In the genomic region with DNA sequence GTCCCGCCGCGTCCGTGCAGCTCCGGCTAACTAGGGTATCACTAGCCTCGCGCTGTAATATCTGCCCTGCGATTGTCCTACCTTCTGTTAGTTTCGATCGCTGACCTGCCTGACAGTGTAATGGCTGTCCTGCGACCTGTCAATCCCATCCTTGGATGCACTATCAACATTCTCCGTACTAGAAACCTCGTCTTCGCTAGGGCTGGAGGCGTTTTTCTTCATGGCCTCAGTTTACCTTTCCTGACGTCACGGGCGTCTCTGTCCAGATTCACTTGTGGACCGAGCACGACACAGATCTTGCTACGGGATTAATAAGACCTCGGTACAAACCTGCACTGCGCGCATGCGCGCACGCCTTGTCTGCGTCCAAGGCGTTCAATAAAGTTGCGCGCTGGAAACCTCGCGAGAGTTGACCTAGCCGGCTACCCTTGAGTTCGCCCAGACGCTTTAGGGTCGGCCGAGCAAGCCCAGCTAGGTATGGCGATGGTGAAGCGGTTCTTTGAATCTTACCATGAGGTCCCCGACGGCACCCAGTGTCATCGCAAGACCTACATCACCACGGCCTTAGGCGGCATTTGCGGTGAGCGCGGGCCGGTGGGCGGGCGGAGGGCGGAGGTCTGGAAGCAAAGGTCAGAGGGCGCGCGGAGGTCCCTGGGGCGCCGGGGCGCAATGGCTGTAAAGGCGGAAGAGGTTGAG, we compare ENCODE assay signal across 8 mouse cellular contexts. TPM values are rescaled to one million over a fixed set of nuclear protein-coding genes. Genes with fewer than 3 reads are reported as not detected.
DNase-seq lines count a peak whose midpoint lies in the region; ATAC-seq lines count a peak whose summit lies in the region.

Gene Ndufa11 (plus strand): TSS at position 405 of the 696 bp plus-strand sequence.
Gene Vmac (minus strand): TSS at position 660 of the 696 bp plus-strand sequence.

- peak within 1 kb of the TSS; percentile 71 to 78 for H3K27ac ChIP-seq in heart, embryonic 14.5 days (replicated peaks in 1 of 2; ENCODE audit: control insufficient read depth in 1 of 2, insufficient read depth in 1 of 2, low read depth in 2 of 2, low read length in 2 of 2)
- H3K27ac ChIP-seq in liver, embryonic 13.5 days, result peak within 1 kb of the TSS; percentile 85
- H3K27ac ChIP-seq in stomach, embryonic 16.5 days (ENCODE audit: low read length), result peak within 1 kb of the TSS; percentile 88

- WGBS in heart, embryonic 14.5 days, result under 1% methylated on average over 59 of the region's 59 CpGs
- WGBS in liver, embryonic 13.5 days (ENCODE audit: insufficient replicate concordance), result under 1% methylated on average over 59 of the region's 59 CpGs
- WGBS in stomach, embryonic 16.5 days, result under 1% methylated on average over 59 of the region's 59 CpGs

- H3K9ac ChIP-seq in heart, embryonic 14.5 days (ENCODE audit: low read length), result peak within 1 kb of the TSS; percentile 91
- H3K9ac ChIP-seq in liver, embryonic 13.5 days, result peak within 1 kb of the TSS; percentile 89
- peak within 1 kb of the TSS; percentile 92 for H3K9ac ChIP-seq in stomach, embryonic 16.5 days (ENCODE audit: low read length)

- peak; percentile 97 for DNase-seq in c-Kit-negative CD71-positive TER-119-positive erythroid progenitor cells, embryonic 14.5 days (ENCODE audit: low read depth, low spot score)
- peak; percentile 96 for DNase-seq in fibroblast of lung, adult 2 months (ENCODE audit: low read depth)
- peak; percentile 99 for DNase-seq in kidney, postnatal 14 days
- peak; percentile 89 for DNase-seq in liver, embryonic 13.5 days
- peak; percentile 99 for DNase-seq in neural tube, embryonic 10.5 days (ENCODE audit: extremely low spot score, low spot score)

- H3K9me3 ChIP-seq in heart, embryonic 14.5 days (ENCODE audit: control insufficient read depth, low read length), result no peaks in the 10 kb centered on the region
- H3K9me3 ChIP-seq in liver, embryonic 13.5 days (replicated peaks), result no peaks in the 10 kb centered on the region
- no peaks in the 10 kb centered on the region for H3K9me3 ChIP-seq in stomach, embryonic 16.5 days (replicated peaks; ENCODE audit: control insufficient read depth, low read length)

- peak; percentile 53 for ATAC-seq in CD4-positive, CD25-positive, alpha-beta regulatory T cell, adult 4 months
- ATAC-seq in heart, embryonic 14.5 days (ENCODE audit: insufficient number of reproducible peaks, insufficient read depth, low FRiP score, low read depth), result peak; percentile 68
- ATAC-seq in liver, embryonic 13.5 days (ENCODE audit: low read depth), result peak; percentile 74
- peak; percentile 71 for ATAC-seq in stomach, embryonic 16.5 days (ENCODE audit: insufficient read depth, low FRiP score)

- H3K4me3 ChIP-seq in heart, embryonic 14.5 days (ENCODE audit: control insufficient read depth in 1 of 2, insufficient read depth in 1 of 2, low read depth in 1 of 2, low read length in 2 of 2), result peak within 1 kb of the TSS; percentile 73
- H3K4me3 ChIP-seq in liver, embryonic 13.5 days (replicated peaks), result peak within 1 kb of the TSS; percentile 87
- peak within 1 kb of the TSS; percentile 93 for H3K4me3 ChIP-seq in stomach, embryonic 16.5 days (replicated peaks; ENCODE audit: low read length)

- peak within 1 kb of the TSS; percentile 81 for H3K4me2 ChIP-seq in heart, embryonic 14.5 days (ENCODE audit: low read length)
- peak within 1 kb of the TSS; percentile 96 for H3K4me2 ChIP-seq in liver, embryonic 13.5 days
- peak within 1 kb of the TSS; percentile 57 for H3K4me2 ChIP-seq in stomach, embryonic 16.5 days (ENCODE audit: low read depth, low read length)

- peaks cover 31% of the 10 kb centered on the region for H3K36me3 ChIP-seq in heart, embryonic 14.5 days (ENCODE audit: control insufficient read depth, insufficient read depth, low read length)
- H3K36me3 ChIP-seq in liver, embryonic 13.5 days, result peaks cover 22% of the 10 kb centered on the region
- no peaks in the 10 kb centered on the region for H3K36me3 ChIP-seq in stomach, embryonic 16.5 days (ENCODE audit: control insufficient read depth, insufficient read depth, low read length)

- no peaks in the 10 kb centered on the region for H3K27me3 ChIP-seq in heart, embryonic 14.5 days (ENCODE audit: control insufficient read depth, insufficient read depth, low read length)
- H3K27me3 ChIP-seq in liver, embryonic 13.5 days, result no peaks in the 10 kb centered on the region
- H3K27me3 ChIP-seq in stomach, embryonic 16.5 days (ENCODE audit: control insufficient read depth, insufficient read depth, low read length), result no peaks in the 10 kb centered on the region

- H3K4me1 ChIP-seq in heart, embryonic 14.5 days (ENCODE audit: control insufficient read depth in 2 of 2, insufficient read depth in 2 of 2, low read length in 2 of 2), result peaks cover 3 to 26% of the 10 kb centered on the region in 2 experiments; a peak in 3 of 4 replicates
- H3K4me1 ChIP-seq in liver, embryonic 13.5 days (replicated peaks), result peaks cover 40% of the 10 kb centered on the region
- peaks cover 23% of the 10 kb centered on the region for H3K4me1 ChIP-seq in stomach, embryonic 16.5 days (ENCODE audit: control insufficient read depth, insufficient read depth, low read length)

RNA-seq across cellular contexts. Expression of gene Ndufa11, which starts in this region (rescaled TPM):
- polyA plus RNA-seq in CD4-positive, CD25-positive, alpha-beta regulatory T cell, adult 4 months (2017; shearing (Covaris generic)), result 100 to 1,000 TPM; 225 to 227 TPM
- polyA plus RNA-seq in heart, embryonic 14.5 days (2014; fragmentation: Nextera tagmentation; extraction: Ambion mirVana), result 1,100 and 1,119 TPM in 2 replicates
- 229 and 268 TPM in 2 replicates for polyA plus RNA-seq in liver, embryonic 13.5 days (2015; fragmentation: Nextera tagmentation; extraction: Ambion mirVana)
- polyA plus RNA-seq in stomach, embryonic 16.5 days (2015; fragmentation: Nextera tagmentation; extraction: Ambion mirVana), result 426 and 434 TPM in 2 replicates

RNA-seq across cellular contexts. Expression of gene Vmac, which starts in this region (rescaled TPM):
- polyA plus RNA-seq in CD4-positive, CD25-positive, alpha-beta regulatory T cell, adult 4 months (2017; shearing (Covaris generic)), result 1 to 10 TPM; 5.8 to 8.2 TPM
- 17.7 TPM in 2 replicates for polyA plus RNA-seq in heart, embryonic 14.5 days (2014; fragmentation: Nextera tagmentation; extraction: Ambion mirVana)
- 2.6 and 3.2 TPM in 2 replicates for polyA plus RNA-seq in liver, embryonic 13.5 days (2015; fragmentation: Nextera tagmentation; extraction: Ambion mirVana)
- 19.6 and 20.2 TPM in 2 replicates for polyA plus RNA-seq in stomach, embryonic 16.5 days (2015; fragmentation: Nextera tagmentation; extraction: Ambion mirVana)

Comparison
In these comparisons a context has a peak if more than half of its experiments do, and no peak if none do; other contexts are left out.
1. Peak in every context shown above with its lines: DNase-seq, ATAC-seq, H3K4me3 ChIP-seq and H3K27ac ChIP-seq.